Mouse (Mus musculus) liver, embryonic 14.5 days (tissue): ENCODE measurements around the gene Olfr171. TPM values are rescaled to one million over a fixed set of nuclear protein-coding genes. Genes with fewer than 3 reads are reported as not detected.
"Not testable (repeated sequence)": the region's sequence is repeated elsewhere in the genome, so short reads cannot be mapped to it uniquely, and the experiment has no call there.

Experiments
- ATAC-seq: fragments of 200-750 bp; cut with Nextera tagmentation; 2 replicates; pipeline ENCODE4 v1.8.0; 2017; ENCODE audit warnings: moderate number of reproducible peaks, mild to moderate bottlenecking, moderate library complexity; ENCODE audit not compliant: insufficient read depth
- DNase-seq, 3 experiments: peaks; one replicate each; pipeline ENCODE4 v3.0.0-alpha.2; 2012 to 2013; ENCODE audit warnings: low read depth in 3 of 3, low spot score in 3 of 3
- H3K27ac ChIP-seq: fragments of 300-500 bp; sonication (generic); 2 replicates; pipeline ENCODE4 v1.5.1; 2014; ENCODE audit warnings: moderate library complexity, mild to moderate bottlenecking, control low read depth, inconsistent platforms
- H3K27me3 ChIP-seq: fragments of 300-500 bp; sonication (generic); 2 replicates; pipeline ENCODE4 v1.6.1; 2014; ENCODE audit warnings: mild to moderate bottlenecking, low read length, moderate library complexity; ENCODE audit not compliant: control insufficient read depth, insufficient read depth
- H3K36me3 ChIP-seq: fragments of 300-500 bp; sonication (generic); replicated peaks from 2 replicates; pipeline ENCODE4 v1.6.1; 2014; ENCODE audit warnings: low read depth; ENCODE audit not compliant: control insufficient read depth, insufficient read depth
- H3K4me1 ChIP-seq, 2 experiments: fragments of 200-500 bp in 1 of 2; fragments of 300-500 bp in 1 of 2; sonication (generic) in 1 of 2; replicated peaks; 2 replicates each; pipeline ENCODE4 v1.6.1; 2012 to 2014; ENCODE audit warnings: antibody characterized with exemption in 1 of 2, inconsistent platforms in 1 of 2, low read length in 1 of 2; ENCODE audit not compliant: control insufficient read depth in 2 of 2, insufficient read depth in 2 of 2
- H3K4me2 ChIP-seq: fragments of 300-500 bp; sonication (generic); 2 replicates; pipeline ENCODE4 v1.6.1; 2014; ENCODE audit warnings: low read depth, mild to moderate bottlenecking, control low read depth, moderate library complexity
- H3K4me3 ChIP-seq, 2 experiments: fragments of 200-500 bp in 1 of 2; fragments of 300-500 bp in 1 of 2; sonication (generic) in 1 of 2; 2 replicates each; pipeline ENCODE4 v1.5.1; 2012 to 2014; ENCODE audit warnings: low read depth in 2 of 2, low read length in 2 of 2, mild to moderate bottlenecking in 2 of 2, control low read depth in 1 of 2, inconsistent platforms in 1 of 2, moderate library complexity in 1 of 2; ENCODE audit not compliant: insufficient read depth in 1 of 2
- H3K9ac ChIP-seq: fragments of 300-500 bp; sonication (generic); replicated peaks from 2 replicates; pipeline ENCODE4 v1.6.1; 2014; ENCODE audit warnings: mild to moderate bottlenecking, control low read depth, moderate library complexity
- H3K9me3 ChIP-seq: fragments of 300-500 bp; sonication (generic); 2 replicates; pipeline ENCODE4 v1.6.1; 2016; ENCODE audit warnings: low read length, mixed read lengths; ENCODE audit not compliant: control insufficient read depth
- CTCF ChIP-seq: IDR thresholded peaks from 2 replicates; pipeline ENCODE4 v1.5.1; 2016; ENCODE audit warnings: antibody characterized with exemption, low read depth, control low read depth
- EP300 ChIP-seq: IDR thresholded peaks from 2 replicates; pipeline ENCODE4 v1.6.1; 2016; ENCODE audit warnings: antibody characterized with exemption, low read depth
- WGBS: fragments of 180-500 bp; shearing (Covaris S2); extraction: QIAGEN DNeasy Blood & Tissue Kit; methylation state at CpG from one replicate; pipeline ENCODE4 v1.1.7; 2014; ENCODE audit not compliant: insufficient replicate concordance; 5-methylcytosine and 5-hydroxymethylcytosine counted together
- polyA plus RNA-seq, 2 experiments: library from polyadenylated mRNA; depleted of rRNA in 1 of 2; stranded (reverse) in 1 of 2; unstranded in 1 of 2; fragments of >200 nt; fragmentation: Nextera tagmentation in 1 of 2; extraction: Ambion mirVana in 1 of 2; gene quantifications; 2 replicates each; pipeline versions ENCODE4 v1.2.1 to v1.2.3; 2012 to 2014

The Olfr171 gene
- polyA plus RNA-seq (2012; rRNA removed): not detected in 2 replicates
- polyA plus RNA-seq (2014; fragmentation: Nextera tagmentation; extraction: Ambion mirVana): not detected in 2 replicates

DNA sequence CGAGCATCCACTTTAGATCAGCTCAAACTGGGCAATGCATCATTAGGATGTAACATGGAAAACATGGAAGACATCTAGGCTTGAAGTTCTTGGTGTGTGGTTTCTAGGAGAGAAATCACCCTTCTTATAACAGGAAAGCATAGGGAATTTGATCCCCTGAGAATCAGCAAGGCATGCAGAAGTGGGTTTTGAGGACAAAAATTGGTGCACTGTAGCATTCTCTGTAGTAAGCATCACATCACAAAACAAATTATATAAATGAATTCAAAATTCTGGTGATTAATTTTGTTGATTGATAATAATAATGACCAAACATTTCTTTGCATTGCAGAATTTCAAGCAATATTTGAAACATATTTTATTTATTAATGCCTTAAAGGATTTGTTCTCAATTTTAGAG, at the start of gene Olfr171:
Olfr171 (minus strand) TSS at position 101 of the 400 bp plus-strand sequence.
- 69% methylated on average over 1 of the region's 1 CpGs for WGBS
- TF ChIP-seq EP300: no peak

DNA sequence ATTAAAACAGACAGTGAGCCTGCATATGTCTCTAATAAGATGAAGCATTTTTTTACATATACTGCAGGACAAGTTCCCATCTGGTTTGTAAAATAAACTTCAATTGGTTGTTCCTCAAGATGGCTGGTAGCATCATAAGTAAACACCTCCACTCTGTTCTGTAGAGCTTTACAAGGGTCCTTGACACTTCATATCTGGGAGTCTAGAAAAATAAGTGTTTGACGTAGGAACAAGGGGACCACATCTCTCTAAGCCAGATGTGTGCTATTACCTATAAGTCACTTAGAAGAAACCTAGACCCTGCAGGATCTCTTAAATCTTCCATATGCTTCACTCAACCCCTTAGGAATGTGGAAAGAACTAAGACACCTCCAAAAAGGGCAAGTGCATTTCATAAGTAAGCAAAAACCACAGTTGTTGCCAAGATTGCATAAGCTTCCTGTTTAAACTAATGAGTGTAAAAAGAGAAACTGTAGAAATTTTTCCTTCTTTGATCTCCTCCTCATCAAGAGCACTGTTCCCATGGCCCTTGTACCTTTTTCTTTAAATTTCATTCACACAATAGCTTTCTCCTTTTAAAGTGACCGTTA, 41.1 kb upstream of the Olfr171 start:
- H3K27me3 ChIP-seq: no peaks in the 10 kb centered on the region
- WGBS: 52% methylated on average over 2 of the region's 2 CpGs
- TF ChIP-seq CTCF (no peak), EP300 (no peak)
- H3K36me3 ChIP-seq: no peaks in the 10 kb centered on the region
- H3K4me1 ChIP-seq: no peaks in the 10 kb centered on the region
- no peak overlapping the region for H3K4me2 ChIP-seq
- H3K4me3 ChIP-seq: no peak overlapping the region
- no peak overlapping the region for H3K9ac ChIP-seq
- ATAC-seq: no peak
- no peak for DNase-seq
- H3K27ac ChIP-seq: no peak overlapping the region
- H3K9me3 ChIP-seq: no peaks in the 10 kb centered on the region

More for the DNA sequence above, at the start of gene Olfr171:
- ATAC-seq (no peak), DNase-seq (no peak)
- no peaks in the 10 kb centered on the region for H3K4me1 ChIP-seq
- H3K9me3 ChIP-seq: no peaks in the 10 kb centered on the region
- H3K9ac ChIP-seq: no peak within 1 kb of the TSS
- no peaks in the 10 kb centered on the region for H3K27me3 ChIP-seq
- no peak within 1 kb of the TSS for H3K4me3 ChIP-seq
- H3K36me3 ChIP-seq: no peaks in the 10 kb centered on the region
- H3K27ac ChIP-seq: no peak within 1 kb of the TSS
- H3K4me2 ChIP-seq: no peak within 1 kb of the TSS

DNA sequence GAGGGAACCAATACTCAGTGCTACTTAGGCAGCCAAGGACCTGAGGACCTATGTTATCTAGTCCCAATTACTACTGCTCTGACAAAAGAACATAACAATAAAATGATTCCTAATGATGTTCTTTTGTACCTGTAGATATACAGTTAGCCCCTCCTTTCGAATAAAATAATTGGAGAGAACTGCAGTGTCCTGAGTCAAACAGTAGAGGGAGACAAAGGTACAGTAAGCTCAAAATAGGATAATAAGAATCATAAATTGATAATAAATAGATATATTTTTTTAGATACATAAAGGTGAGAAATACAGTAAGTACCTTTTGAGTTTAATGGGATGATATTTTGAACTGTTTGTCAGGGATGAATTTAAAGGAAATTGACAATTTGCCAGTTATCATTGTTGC, 36.6 kb upstream of the Olfr171 start:
- H3K4me1 ChIP-seq: no peaks in the 10 kb centered on the region
- H3K4me3 ChIP-seq: no peak overlapping the region
- H3K27me3 ChIP-seq: no peaks in the 10 kb centered on the region
- H3K9ac ChIP-seq: no peak overlapping the region
- TF ChIP-seq EP300 (no peak), CTCF (no peak)
- DNase-seq (no peak), ATAC-seq (no peak)
- 49% methylated on average over 1 of the region's 1 CpGs for WGBS
- H3K4me2 ChIP-seq: no peak overlapping the region
- no peaks in the 10 kb centered on the region for H3K36me3 ChIP-seq
- no peaks in the 10 kb centered on the region for H3K9me3 ChIP-seq
- H3K27ac ChIP-seq: no peak overlapping the region

DNA sequence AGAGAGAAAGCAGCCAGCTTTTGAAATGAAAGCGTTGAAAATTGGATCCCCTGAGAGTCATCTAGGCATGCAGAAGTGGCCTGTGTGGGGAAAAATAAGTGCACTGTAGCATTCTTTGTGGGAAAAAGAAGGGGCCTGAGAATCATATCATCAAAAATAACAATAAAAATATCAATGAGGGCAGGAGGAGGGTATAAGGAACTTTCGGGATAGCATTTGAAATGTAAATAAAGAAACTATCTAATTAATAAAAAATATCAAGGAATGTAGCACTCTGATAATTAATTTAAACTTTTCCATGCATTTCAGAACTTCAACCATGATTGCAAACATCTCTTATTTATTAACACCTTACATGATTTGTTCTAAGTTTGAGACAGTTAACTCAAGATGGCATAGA, 17.9 kb downstream of the Olfr171 start, which contains the start of gene Olfr170:
Olfr170 (minus strand) TSS at position 101 of the 400 bp plus-strand sequence.
- H3K4me1 ChIP-seq, H3K27me3 ChIP-seq, H3K27ac ChIP-seq, H3K4me2 ChIP-seq, H3K9ac ChIP-seq, H3K9me3 ChIP-seq, H3K4me3 ChIP-seq, ATAC-seq, H3K36me3 ChIP-seq, DNase-seq: not testable (repeated sequence)
- WGBS: 68% methylated on average over 2 of the region's 2 CpGs

DNA sequence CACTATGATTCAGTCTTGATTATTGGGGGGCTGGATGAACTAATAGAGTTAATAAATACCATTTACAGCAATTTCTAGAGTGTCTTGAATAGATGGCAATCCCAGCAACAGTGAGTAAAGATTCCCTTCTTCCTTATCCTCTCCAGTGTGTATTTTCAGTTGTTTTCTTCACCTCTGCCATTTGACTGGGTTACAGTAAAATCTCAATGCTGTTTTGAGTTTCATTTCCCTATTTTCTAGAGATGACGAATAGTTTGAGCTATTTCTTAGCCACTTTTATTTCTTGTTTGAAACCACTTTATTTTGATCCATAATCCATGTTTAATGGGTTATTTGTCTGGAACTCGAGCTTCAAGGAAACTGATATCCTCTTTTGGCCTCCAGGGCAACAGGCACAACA, 26.6 kb downstream of the Olfr171 start:
- no peaks in the 10 kb centered on the region for H3K27me3 ChIP-seq
- H3K9me3 ChIP-seq: no peaks in the 10 kb centered on the region
- no peak overlapping the region for H3K4me2 ChIP-seq
- no peak for ATAC-seq
- no peak overlapping the region for H3K9ac ChIP-seq
- no peak overlapping the region for H3K4me3 ChIP-seq
- 30% methylated on average over 2 of the region's 2 CpGs for WGBS
- no peak overlapping the region for H3K27ac ChIP-seq
- TF ChIP-seq EP300 (no peak), CTCF (no peak)
- no peaks in the 10 kb centered on the region for H3K36me3 ChIP-seq
- no peak for DNase-seq
- no peaks in the 10 kb centered on the region for H3K4me1 ChIP-seq

Other genes with a start within 250 kb of the Olfr171 start
- gene Olfr165, start 206.8 kb downstream of the Olfr171 start, polyA plus RNA-seq (2012; rRNA removed): not detected in 2 replicates
- not detected in 2 replicates for gene Olfr165, start 206.8 kb downstream of the Olfr171 start, polyA plus RNA-seq (2014; fragmentation: Nextera tagmentation; extraction: Ambion mirVana)
- not detected in 2 replicates for gene Olfr166, start 146.2 kb downstream of the Olfr171 start, polyA plus RNA-seq (2012; rRNA removed)
- gene Olfr166, start 146.2 kb downstream of the Olfr171 start, polyA plus RNA-seq (2014; fragmentation: Nextera tagmentation; extraction: Ambion mirVana): not detected in 2 replicates
- not detected in 2 replicates for gene Olfr167, start 107.7 kb downstream of the Olfr171 start, polyA plus RNA-seq (2012; rRNA removed)
- not detected in 2 replicates for gene Olfr167, start 107.7 kb downstream of the Olfr171 start, polyA plus RNA-seq (2014; fragmentation: Nextera tagmentation; extraction: Ambion mirVana)
- not detected in 2 replicates for gene Olfr168, start 94.4 kb downstream of the Olfr171 start, polyA plus RNA-seq (2012; rRNA removed)
- not detected in 2 replicates for gene Olfr168, start 94.4 kb downstream of the Olfr171 start, polyA plus RNA-seq (2014; fragmentation: Nextera tagmentation; extraction: Ambion mirVana)
- gene Olfr169, start 58.1 kb downstream of the Olfr171 start, polyA plus RNA-seq (2012; rRNA removed): not detected in 2 replicates
- gene Olfr169, start 58.1 kb downstream of the Olfr171 start, polyA plus RNA-seq (2014; fragmentation: Nextera tagmentation; extraction: Ambion mirVana): not detected in 2 replicates
- not detected in 2 replicates for gene Olfr170, start 18.0 kb downstream of the Olfr171 start, polyA plus RNA-seq (2012; rRNA removed)
- gene Olfr170, start 18.0 kb downstream of the Olfr171 start, polyA plus RNA-seq (2014; fragmentation: Nextera tagmentation; extraction: Ambion mirVana): not detected in 2 replicates
- gene Lamp3, start 76.5 kb upstream of the Olfr171 start, polyA plus RNA-seq (2012; rRNA removed): not detected in 2 replicates
- gene Lamp3, start 76.5 kb upstream of the Olfr171 start, polyA plus RNA-seq (2014; fragmentation: Nextera tagmentation; extraction: Ambion mirVana): 0.06 TPM in 1 of 2 replicates, not detected in the other
- 0.05 and 0.08 TPM in 2 replicates for gene B3gnt5, start 130.3 kb upstream of the Olfr171 start, polyA plus RNA-seq (2012; rRNA removed)
- 0.13 and 0.24 TPM in 2 replicates for gene B3gnt5, start 130.3 kb upstream of the Olfr171 start, polyA plus RNA-seq (2014; fragmentation: Nextera tagmentation; extraction: Ambion mirVana)